Mouse (Mus musculus) midbrain, embryonic 16.5 days (tissue): ENCODE measurements around the gene Masp2. TPM values are rescaled to one million over a fixed set of nuclear protein-coding genes. Genes with fewer than 3 reads are reported as not detected.

Source experiments
- ATAC-seq: fragments of 200-750 bp; cut with Nextera tagmentation; 2 replicates; pipeline ENCODE4 v1.8.0; 2017; ENCODE audit warnings: moderate TSS enrichment
- H3K27ac ChIP-seq: fragments of 300-500 bp; sonication (generic); 2 replicates; pipeline ENCODE4 v1.5.1; 2014; ENCODE audit warnings: mild to moderate bottlenecking, low read length, mixed read lengths
- H3K27me3 ChIP-seq: fragments of 300-500 bp; sonication (generic); 2 replicates; pipeline ENCODE4 v1.6.1; 2014; ENCODE audit warnings: low read depth, low read length, mixed read lengths; ENCODE audit not compliant: control insufficient read depth, insufficient read depth
- H3K36me3 ChIP-seq: fragments of 300-500 bp; sonication (generic); 2 replicates; pipeline ENCODE4 v1.6.1; 2014; ENCODE audit warnings: mild to moderate bottlenecking, low read length, moderate library complexity, mixed read lengths; ENCODE audit not compliant: control insufficient read depth, insufficient read depth
- H3K4me1 ChIP-seq: fragments of 300-500 bp; sonication (generic); 2 replicates; pipeline ENCODE4 v1.6.1; 2014; ENCODE audit warnings: mild to moderate bottlenecking, low read length, mixed read lengths; ENCODE audit not compliant: control insufficient read depth, insufficient read depth
- H3K4me2 ChIP-seq: fragments of 300-500 bp; sonication (generic); 2 replicates; pipeline ENCODE4 v1.6.1; 2014; ENCODE audit warnings: mild to moderate bottlenecking, low read length, mixed read lengths
- H3K4me3 ChIP-seq: fragments of 300-500 bp; sonication (generic); 2 replicates; pipeline ENCODE4 v1.5.1; 2014; ENCODE audit warnings: low read depth, mild to moderate bottlenecking, low read length, moderate library complexity, mixed read lengths
- H3K9ac ChIP-seq: fragments of 300-500 bp; sonication (generic); 2 replicates; pipeline ENCODE4 v1.6.1; 2014; ENCODE audit warnings: low read depth, low read length, mixed read lengths
- H3K9me3 ChIP-seq: fragments of 300-500 bp; sonication (generic); replicated peaks from 2 replicates; pipeline ENCODE4 v1.6.1; 2014; ENCODE audit warnings: mild to moderate bottlenecking, low read length, mixed read lengths; ENCODE audit not compliant: control insufficient read depth, poor library complexity, severe bottlenecking
- WGBS: fragments of 180-500 bp; shearing (Covaris S2); extraction: QIAGEN DNeasy Blood & Tissue Kit; methylation state at CpG from one replicate; pipeline ENCODE4 v1.1.7; 2014; 5-methylcytosine and 5-hydroxymethylcytosine counted together
- polyA plus RNA-seq: library from polyadenylated mRNA; unstranded; fragments of >200 nt; fragmentation: Nextera tagmentation; extraction: Ambion mirVana; gene quantifications from 2 replicates; pipeline ENCODE4 v1.2.1, GENCODE M21; 2015

The Masp2 gene
- polyA plus RNA-seq, 1 experiment from 2014 or later, result 1.2 TPM

- Histone ChIP-seq H3K9me3 (no peaks in the 10 kb centered on the region), H3K36me3 (no peaks in the 10 kb centered on the region), H3K4me2 (no peak overlapping the region), H3K4me1 (no peaks in the 10 kb centered on the region), H3K9ac (no peak overlapping the region), H3K27ac (no peak overlapping the region), H3K27me3 (peaks cover 3% of the 10 kb centered on the region; the same call in 1 of the 2 replicates), H3K4me3 (no peak overlapping the region)
- no peak for ATAC-seq
- 33% methylated on average over 15 of the region's 15 CpGs for WGBS
Observed at GRCm38 (mm10) chr4:148656691-148657258, 54.4 kb downstream of the Masp2 start.

GRCm38 (mm10) chr4:148657776-148658175, 55.4 kb downstream of the Masp2 start:
- H3K4me2 ChIP-seq, result no peak overlapping the region
- WGBS, result 87% methylated on average over 13 of the region's 13 CpGs
- no peak overlapping the region for H3K9ac ChIP-seq
- H3K27ac ChIP-seq, result no peak overlapping the region
- H3K4me1 ChIP-seq, result no peaks in the 10 kb centered on the region; the same call in 1 of the 2 replicates
- H3K27me3 ChIP-seq, result peaks cover 3% of the 10 kb centered on the region; the same call in 1 of the 2 replicates
- no peaks in the 10 kb centered on the region for H3K9me3 ChIP-seq
- no peak overlapping the region for H3K4me3 ChIP-seq
- no peak for ATAC-seq
- no peaks in the 10 kb centered on the region for H3K36me3 ChIP-seq

- Histone ChIP-seq H3K9me3 (no peaks in the 10 kb centered on the region), H3K4me1 (no peaks in the 10 kb centered on the region; the same call in 1 of the 2 replicates), H3K27me3 (peaks cover 3% of the 10 kb centered on the region; the same call in 1 of the 2 replicates), H3K9ac (no peak overlapping the region), H3K36me3 (no peaks in the 10 kb centered on the region), H3K4me3 (no peak overlapping the region), H3K27ac (no peak overlapping the region), H3K4me2 (no peak overlapping the region)
- 71% methylated on average over 3 of the region's 3 CpGs for WGBS
- no peak for ATAC-seq
Observed at GRCm38 (mm10) chr4:148660174-148660573, 57.8 kb downstream of the Masp2 start.

- Histone ChIP-seq H3K27me3 (no peaks in the 10 kb centered on the region), H3K9ac (no peak overlapping the region), H3K4me1 (no peaks in the 10 kb centered on the region; the same call in 1 of the 2 replicates), H3K4me2 (no peak overlapping the region; the same call in 1 of the 2 replicates), H3K9me3 (no peaks in the 10 kb centered on the region), H3K36me3 (no peaks in the 10 kb centered on the region), H3K27ac (no peak overlapping the region), H3K4me3 (no peak overlapping the region)
- peak; percentile 62; the same call in 1 of the 2 replicates for ATAC-seq
- 32% methylated on average over 21 of the region's 21 CpGs for WGBS
Observed at GRCm38 (mm10) chr4:148662168-148662965, 60.0 kb downstream of the Masp2 start.

- no peaks in the 10 kb centered on the region; the same call in 1 of the 2 replicates for H3K4me1 ChIP-seq
- H3K36me3 ChIP-seq, result no peaks in the 10 kb centered on the region
- WGBS, result 69% methylated on average over 7 of the region's 7 CpGs
- H3K4me2 ChIP-seq, result no peak overlapping the region
- ATAC-seq, result no peak
- no peaks in the 10 kb centered on the region for H3K9me3 ChIP-seq
- no peak overlapping the region for H3K9ac ChIP-seq
- no peak overlapping the region for H3K27ac ChIP-seq
- H3K4me3 ChIP-seq, result no peak overlapping the region
- H3K27me3 ChIP-seq, result no peaks in the 10 kb centered on the region
Observed at GRCm38 (mm10) chr4:148663326-148663725, 61.0 kb downstream of the Masp2 start.

- 58% methylated on average over 6 of the region's 6 CpGs for WGBS
- no peak overlapping the region for H3K27ac ChIP-seq
- H3K4me1 ChIP-seq, result no peaks in the 10 kb centered on the region; the same call in 1 of the 2 replicates
- no peaks in the 10 kb centered on the region for H3K27me3 ChIP-seq
- no peak overlapping the region for H3K4me2 ChIP-seq
- no peaks in the 10 kb centered on the region for H3K36me3 ChIP-seq
- H3K9ac ChIP-seq, result no peak overlapping the region
- no peak for ATAC-seq
- H3K4me3 ChIP-seq, result no peak overlapping the region
- H3K9me3 ChIP-seq, result no peaks in the 10 kb centered on the region
Observed at GRCm38 (mm10) chr4:148664021-148664420, 61.7 kb downstream of the Masp2 start.

Other genes with a start within 250 kb of the Masp2 start
- 19.8 and 20.5 TPM in 2 replicates for gene Ubiad1, start 157.8 kb upstream of the Masp2 start, polyA plus RNA-seq
- 23.0 and 24.4 TPM in 2 replicates for gene Mtor, start 153.9 kb upstream of the Masp2 start, polyA plus RNA-seq
- 0.34 and 0.43 TPM in 2 replicates for gene Angptl7, start 102.1 kb upstream of the Masp2 start, polyA plus RNA-seq
- gene Exosc10, start 44.1 kb upstream of the Masp2 start, polyA plus RNA-seq, result 92.3 and 93.1 TPM in 2 replicates
- gene Srm, start 11.1 kb upstream of the Masp2 start, polyA plus RNA-seq, result 147 and 162 TPM in 2 replicates
- 166 and 198 TPM in 2 replicates for gene Tardbp, start 24.5 kb downstream of the Masp2 start, polyA plus RNA-seq
- not detected in 2 replicates for gene Gm572, start 40.8 kb downstream of the Masp2 start, polyA plus RNA-seq
- 2.6 TPM in 2 replicates for gene Casz1, start 201.9 kb downstream of the Masp2 start, polyA plus RNA-seq